Mouse (Mus musculus) hindbrain, embryonic 16.5 days (tissue): Measurements from ENCODE around the gene Pik3cd. TPM values are rescaled to one million over a fixed set of nuclear protein-coding genes. Genes with fewer than 3 reads are reported as not detected.

Source experiments
- ATAC-seq: fragments of 200-750 bp; cut with Nextera tagmentation; 2 replicates; pipeline ENCODE4 v1.8.0; 2017; ENCODE audit warnings: moderate TSS enrichment, moderate library complexity
- H3K27ac ChIP-seq: fragments of 300-500 bp; sonication (generic); 2 replicates; pipeline ENCODE4 v1.5.1; 2014; ENCODE audit warnings: low read depth, mild to moderate bottlenecking, control low read depth, low read length, moderate library complexity
- H3K27me3 ChIP-seq: fragments of 300-500 bp; sonication (generic); replicated peaks from 2 replicates; pipeline ENCODE4 v1.6.1; 2014; ENCODE audit warnings: low read length; ENCODE audit not compliant: control insufficient read depth, insufficient read depth
- H3K36me3 ChIP-seq: fragments of 300-500 bp; sonication (generic); 2 replicates; pipeline ENCODE4 v1.6.1; 2014; ENCODE audit warnings: mild to moderate bottlenecking, low read length, moderate library complexity, mixed read lengths; ENCODE audit not compliant: control insufficient read depth, insufficient read depth
- H3K4me1 ChIP-seq: fragments of 300-500 bp; sonication (generic); 2 replicates; pipeline ENCODE4 v1.6.1; 2014; ENCODE audit warnings: low read depth, low read length; ENCODE audit not compliant: control insufficient read depth, insufficient read depth
- H3K4me2 ChIP-seq: fragments of 300-500 bp; sonication (generic); 2 replicates; pipeline ENCODE4 v1.6.1; 2014; ENCODE audit warnings: mild to moderate bottlenecking, low read length, control low read depth, moderate library complexity
- H3K4me3 ChIP-seq: fragments of 300-500 bp; sonication (generic); 2 replicates; pipeline ENCODE4 v1.5.1; 2014; ENCODE audit warnings: mild to moderate bottlenecking, low read length, control low read depth, moderate library complexity
- H3K9ac ChIP-seq: fragments of 300-500 bp; sonication (generic); 2 replicates; pipeline ENCODE4 v1.6.1; 2014; ENCODE audit warnings: low read depth, mild to moderate bottlenecking, control low read depth, low read length, moderate library complexity
- H3K9me3 ChIP-seq: fragments of 300-500 bp; sonication (generic); 2 replicates; pipeline ENCODE4 v1.6.1; 2014; ENCODE audit warnings: mild to moderate bottlenecking, low read length, moderate library complexity; ENCODE audit not compliant: control insufficient read depth
- WGBS: fragments of 180-500 bp; shearing (Covaris S2); extraction: QIAGEN DNeasy Blood & Tissue Kit; methylation state at CpG from one replicate; pipeline ENCODE4 v1.1.7; 2014; 5-methylcytosine and 5-hydroxymethylcytosine counted together
- polyA plus RNA-seq: library from polyadenylated mRNA; unstranded; fragments of >200 nt; fragmentation: Nextera tagmentation; extraction: Ambion mirVana; gene quantifications from 2 replicates; pipeline ENCODE4 v1.2.1, GENCODE M21; 2015

Gene Pik3cd
- polyA plus RNA-seq, 1 experiment from 2014 or later: 13.1 TPM

- peak within 1 kb of the TSS; percentile 84 for H3K27ac ChIP-seq
- H3K27me3 ChIP-seq: no peaks in the 10 kb centered on the region
- peaks cover 50% of the 10 kb centered on the region for H3K4me1 ChIP-seq
- no peaks in the 10 kb centered on the region for H3K9me3 ChIP-seq
- peaks cover under 1% of the 10 kb centered on the region; the same call in 1 of the 2 replicates for H3K36me3 ChIP-seq
- H3K4me2 ChIP-seq: peak within 1 kb of the TSS; percentile 69
- peak within 1 kb of the TSS; percentile 92 for H3K4me3 ChIP-seq
- H3K9ac ChIP-seq: peak within 1 kb of the TSS; percentile 94
- under 1% methylated on average over 83 of the region's 97 CpGs for WGBS
- ATAC-seq: peak; percentile 91
Observed at GRCm38 (mm10) chr4:149737383-149738324, 35.3 kb upstream of the Pik3cd start, which contains the start of gene Tmem201. Gene Tmem201 (minus strand): TSS chr4:149738044.

GRCm38 (mm10) chr4:149736581-149736980 is 34.2 kb upstream of the Pik3cd start:
- 35% methylated on average over 4 of the region's 4 CpGs for WGBS
- Histone ChIP-seq H3K36me3 (no peaks in the 10 kb centered on the region), H3K9me3 (no peaks in the 10 kb centered on the region), H3K9ac (peak overlapping the region; percentile 94), H3K27me3 (no peaks in the 10 kb centered on the region), H3K4me3 (peak overlapping the region; percentile 92), H3K4me2 (peak overlapping the region; percentile 69), H3K27ac (no peak overlapping the region), H3K4me1 (peaks cover 53% of the 10 kb centered on the region)
- no peak for ATAC-seq

- Histone ChIP-seq H3K4me3 (no peak overlapping the region), H3K9me3 (no peaks in the 10 kb centered on the region), H3K4me2 (peak overlapping the region; percentile 69; the same call in 1 of the 2 replicates), H3K36me3 (no peaks in the 10 kb centered on the region), H3K4me1 (peaks cover 53% of the 10 kb centered on the region), H3K27me3 (no peaks in the 10 kb centered on the region), H3K27ac (no peak overlapping the region), H3K9ac (no peak overlapping the region)
- 77% methylated on average over 5 of the region's 5 CpGs for WGBS
- no peak for ATAC-seq
Observed at GRCm38 (mm10) chr4:149735624-149736250, 33.4 kb upstream of the Pik3cd start.

- no peak for ATAC-seq
- H3K27me3 ChIP-seq: no peaks in the 10 kb centered on the region
- H3K36me3 ChIP-seq: peaks cover under 1% of the 10 kb centered on the region; the same call in 1 of the 2 replicates
- H3K9me3 ChIP-seq: no peaks in the 10 kb centered on the region
- peak overlapping the region; percentile 19 for H3K4me2 ChIP-seq
- peaks cover 53% of the 10 kb centered on the region for H3K4me1 ChIP-seq
- no peak overlapping the region for H3K4me3 ChIP-seq
- 0 out of 2 replicates have a peak overlapping the region, but pooled peaks have one; percentile 11 for H3K9ac ChIP-seq
- 75% methylated on average over 10 of the region's 10 CpGs for WGBS
- no peak overlapping the region for H3K27ac ChIP-seq
Observed at GRCm38 (mm10) chr4:149734730-149735475, 32.5 kb upstream of the Pik3cd start.

- H3K4me3 ChIP-seq: no peak overlapping the region
Observed at GRCm38 (mm10) chr4:149734246-149734645, 31.9 kb upstream of the Pik3cd start.

GRCm38 (mm10) chr4:149733748-149734147 is 31.4 kb upstream of the Pik3cd start:
- Histone ChIP-seq H3K27ac (peak overlapping the region; percentile 67), H3K4me2 (peak overlapping the region; percentile 40), H3K27me3 (no peaks in the 10 kb centered on the region), H3K4me1 (peaks cover 53% of the 10 kb centered on the region), H3K36me3 (peaks cover 3% of the 10 kb centered on the region; the same call in 1 of the 2 replicates), H3K9ac (peak overlapping the region; percentile 11), H3K4me3 (no peak overlapping the region; the same call in 1 of the 2 replicates), H3K9me3 (no peaks in the 10 kb centered on the region)
- ATAC-seq: no peak
- 33% methylated on average over 6 of the region's 6 CpGs for WGBS

More at GRCm38 (mm10) chr4:149734246-149734645, 31.9 kb upstream of the Pik3cd start:
- H3K9me3 ChIP-seq: no peaks in the 10 kb centered on the region
- H3K4me1 ChIP-seq: peaks cover 53% of the 10 kb centered on the region
- peak overlapping the region; percentile 67 for H3K27ac ChIP-seq
- H3K27me3 ChIP-seq: no peaks in the 10 kb centered on the region
- ATAC-seq: no peak
- H3K4me2 ChIP-seq: peak overlapping the region; percentile 40; the same call in 1 of the 2 replicates
- 83% methylated on average over 6 of the region's 6 CpGs for WGBS
- H3K9ac ChIP-seq: peak overlapping the region; percentile 11
- peaks cover 3% of the 10 kb centered on the region; the same call in 1 of the 2 replicates for H3K36me3 ChIP-seq

GRCm38 (mm10) chr4:149732800-149733199 is 30.4 kb upstream of the Pik3cd start:
- H3K27me3 ChIP-seq: no peaks in the 10 kb centered on the region
- H3K4me3 ChIP-seq: no peak overlapping the region
- WGBS: 66% methylated on average over 10 of the region's 10 CpGs
- no peak overlapping the region for H3K27ac ChIP-seq
- H3K9me3 ChIP-seq: no peaks in the 10 kb centered on the region
- peaks cover 3% of the 10 kb centered on the region; the same call in 1 of the 2 replicates for H3K36me3 ChIP-seq
- no peak overlapping the region for H3K4me2 ChIP-seq
- no peak for ATAC-seq
- H3K4me1 ChIP-seq: peaks cover 48% of the 10 kb centered on the region
- H3K9ac ChIP-seq: no peak overlapping the region; the same call in 1 of the 2 replicates

GRCm38 (mm10) chr4:149732313-149732712 is 29.9 kb upstream of the Pik3cd start:
- no peak overlapping the region for H3K9ac ChIP-seq
- peaks cover 7% of the 10 kb centered on the region; the same call in 1 of the 2 replicates for H3K36me3 ChIP-seq
- H3K27ac ChIP-seq: no peak overlapping the region
- no peaks in the 10 kb centered on the region for H3K27me3 ChIP-seq
- peaks cover 48% of the 10 kb centered on the region for H3K4me1 ChIP-seq
- H3K4me2 ChIP-seq: no peak overlapping the region
- 75% methylated on average over 3 of the region's 3 CpGs for WGBS
- no peak overlapping the region for H3K4me3 ChIP-seq
- ATAC-seq: no peak
- no peaks in the 10 kb centered on the region for H3K9me3 ChIP-seq
